Mouse (Mus musculus) urinary bladder, postnatal 4 days (tissue): ENCODE measurements around the gene Naaa.

Experiments used
- DNase-seq, 2 experiments: peaks; one replicate each; pipeline ENCODE4 v3.0.0; 2021 to 2022; ENCODE audit warnings: low spot score in 2 of 2

The Naaa gene

DNA sequence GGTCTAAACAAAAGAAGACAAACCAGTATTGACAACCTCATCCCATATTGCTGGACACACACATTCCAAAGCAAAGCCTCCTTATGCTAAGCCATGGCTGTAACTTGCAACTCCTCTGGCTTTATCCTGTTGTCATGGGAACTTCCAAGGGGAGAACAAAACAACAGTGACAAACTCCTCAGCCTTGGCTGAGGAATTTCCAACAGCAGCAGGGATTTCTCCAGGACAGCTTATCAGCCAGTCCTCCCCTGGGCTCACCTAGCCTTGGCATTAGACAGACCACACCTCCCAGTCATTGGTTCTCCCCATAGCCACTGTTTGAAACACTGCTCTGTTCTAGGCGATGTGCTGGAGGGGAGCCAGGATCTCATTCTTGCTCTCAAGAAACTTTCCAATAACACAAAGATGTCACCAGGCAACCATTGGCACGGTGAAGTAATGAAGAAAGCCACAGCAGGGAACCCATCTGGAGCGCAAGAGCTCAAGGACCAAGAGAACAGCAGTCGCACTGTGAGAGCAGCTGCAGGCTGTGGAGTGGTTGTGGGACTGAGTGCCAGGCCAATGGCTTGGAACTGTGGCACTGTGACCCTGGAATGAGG is 14.1 kb downstream of the Naaa start:
- DNase-seq: peak in 1 of 2 experiments; percentile 59

DNA sequence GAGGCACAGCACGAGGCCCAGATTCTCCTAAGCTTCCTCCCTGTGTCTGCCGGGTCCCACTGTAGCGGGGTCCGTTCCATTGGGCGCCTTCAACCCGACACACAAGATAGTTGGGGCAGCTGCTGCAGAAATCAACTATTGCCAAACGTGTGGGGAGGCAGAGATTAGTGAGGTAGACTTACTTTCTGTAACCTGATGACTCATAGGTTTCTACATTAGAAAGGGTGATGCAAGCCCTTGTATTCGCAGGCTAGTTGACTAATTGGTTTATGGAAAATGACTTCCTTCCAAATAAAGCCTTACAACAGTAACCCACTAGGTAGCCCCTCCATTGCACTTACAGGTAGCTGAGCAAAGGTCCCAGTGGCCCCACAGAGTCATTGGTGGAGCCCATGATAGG is 15.3 kb downstream of the Naaa start:
- DNase-seq: no peak

DNA sequence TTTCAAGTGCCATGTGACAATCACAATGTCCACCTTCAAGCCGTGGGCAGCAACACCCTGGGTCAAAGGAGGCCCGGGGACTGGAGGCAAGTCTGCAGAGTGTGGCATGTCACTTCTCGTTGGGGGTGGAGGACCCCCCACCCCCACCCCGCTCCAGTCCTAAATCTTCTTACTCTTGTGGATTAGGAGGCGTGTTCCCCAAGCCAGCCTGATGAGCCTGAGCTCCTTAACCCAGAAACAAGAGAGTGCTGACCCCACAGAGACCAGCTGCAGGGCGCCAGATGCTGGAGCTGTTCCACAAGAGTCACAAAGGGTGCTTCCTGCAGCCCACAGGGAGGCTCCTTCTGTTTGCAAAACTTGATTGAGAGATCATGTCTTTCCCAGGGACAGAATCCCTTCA is 21.8 kb downstream of the Naaa start, which contains the start of gene Ppef2:
TSS of gene Ppef2 (minus strand) at position 61 of the 400 bp plus-strand sequence.
- DNase-seq: no peak

DNA sequence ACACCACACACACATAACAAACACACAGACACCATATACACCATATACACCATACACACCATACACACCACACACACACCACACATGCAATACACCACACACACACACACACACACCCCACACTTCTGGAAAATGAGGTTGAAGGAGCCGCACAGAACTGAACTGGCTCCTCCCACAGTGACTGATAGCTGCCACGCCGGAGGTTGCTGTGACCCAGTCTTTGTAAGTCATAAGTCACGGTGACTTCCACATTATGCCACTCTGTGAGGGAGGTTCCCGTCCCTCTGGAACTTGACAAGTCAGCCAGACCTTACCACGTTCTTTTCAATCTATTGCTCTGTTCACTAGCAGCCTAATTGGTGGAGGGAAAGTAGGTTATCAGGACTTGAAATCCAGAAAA is 23.5 kb downstream of the Naaa start:
- DNase-seq: no peak

DNA sequence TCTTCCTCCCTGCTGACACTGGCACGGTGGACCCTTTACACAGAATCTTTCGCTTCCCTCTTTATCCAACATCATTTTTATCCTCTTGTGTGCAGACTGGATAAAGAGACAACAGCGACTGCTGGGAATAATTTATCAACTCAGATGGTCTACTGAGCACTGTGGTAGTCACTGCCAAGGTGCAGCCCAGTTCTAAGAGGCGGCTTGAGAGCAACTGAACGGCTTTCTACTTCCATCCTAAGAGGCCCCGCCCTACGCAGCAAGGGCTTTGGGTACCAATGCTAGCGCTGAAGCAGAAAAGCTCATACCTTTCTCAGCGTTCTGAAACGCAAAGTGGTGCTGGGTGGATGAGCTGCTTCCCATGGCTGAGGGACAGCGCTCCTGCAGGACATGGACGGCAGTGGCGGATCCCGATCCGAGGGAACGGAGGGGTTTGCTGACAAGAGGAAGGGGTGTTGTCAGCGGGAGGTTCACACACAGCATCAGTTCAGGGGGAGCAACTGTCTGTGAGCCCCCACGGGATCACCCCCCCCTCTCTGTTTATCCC is 25.1 kb downstream of the Naaa start:
- no peak for DNase-seq

DNA sequence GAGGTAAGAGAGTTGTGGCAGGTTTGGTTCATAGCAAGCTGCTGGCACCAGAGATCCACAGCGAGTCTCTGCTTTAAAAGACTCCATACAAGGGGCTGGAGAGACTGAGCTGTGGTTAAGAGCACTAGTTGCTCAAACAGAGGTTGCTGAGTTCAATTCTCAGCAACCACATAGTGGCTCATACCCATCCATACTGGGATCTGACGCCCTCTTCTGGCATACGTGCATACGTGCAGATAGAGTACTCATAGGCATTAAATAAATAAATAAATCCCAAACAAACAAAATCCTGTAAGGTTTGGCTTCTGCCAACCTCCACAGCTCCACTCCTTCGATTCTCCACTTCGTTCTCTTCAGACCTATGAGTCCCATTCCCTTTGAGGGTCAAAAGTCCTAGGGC is 25.9 kb downstream of the Naaa start:
- DNase-seq: no peak

DNA sequence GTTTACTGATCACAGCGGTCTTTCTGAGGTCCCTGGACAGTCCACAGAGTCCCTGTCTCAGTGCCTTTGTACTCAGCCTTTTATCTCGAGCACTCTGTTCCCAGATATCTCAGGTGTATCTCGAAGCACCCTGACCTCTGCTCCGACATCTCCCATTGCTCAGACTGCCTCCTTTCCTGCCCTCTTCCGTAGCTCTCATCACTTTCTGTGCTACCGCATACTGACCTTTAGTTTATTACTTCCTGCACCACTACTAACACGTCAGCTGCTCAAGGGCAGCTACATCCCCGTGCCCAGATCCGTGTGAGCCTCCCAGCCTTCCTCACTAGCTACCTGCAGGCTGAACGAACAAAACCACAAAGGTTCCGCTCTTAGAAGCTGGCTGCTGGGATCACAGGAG is 29.4 kb downstream of the Naaa start:
- no peak for DNase-seq

DNA sequence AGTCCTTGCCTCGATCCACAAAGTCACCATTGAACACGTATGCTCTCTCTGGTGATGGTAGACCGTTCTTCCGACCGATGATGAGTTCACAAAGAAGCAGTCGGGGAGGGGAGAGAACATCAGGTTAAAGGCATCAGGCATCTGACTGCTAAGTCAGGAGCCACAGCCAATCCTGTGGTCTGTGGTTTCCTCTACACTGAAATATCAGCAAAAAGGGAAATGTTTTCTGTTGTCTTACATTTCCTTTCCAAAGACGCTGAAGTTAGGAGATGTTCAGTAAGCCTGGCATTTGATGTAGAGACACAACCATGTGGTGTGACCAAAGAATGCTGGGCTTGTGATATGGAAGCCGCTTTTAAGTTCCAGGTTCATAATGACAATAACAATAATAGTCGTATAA is 32.5 kb downstream of the Naaa start:
- DNase-seq: no peak

DNA sequence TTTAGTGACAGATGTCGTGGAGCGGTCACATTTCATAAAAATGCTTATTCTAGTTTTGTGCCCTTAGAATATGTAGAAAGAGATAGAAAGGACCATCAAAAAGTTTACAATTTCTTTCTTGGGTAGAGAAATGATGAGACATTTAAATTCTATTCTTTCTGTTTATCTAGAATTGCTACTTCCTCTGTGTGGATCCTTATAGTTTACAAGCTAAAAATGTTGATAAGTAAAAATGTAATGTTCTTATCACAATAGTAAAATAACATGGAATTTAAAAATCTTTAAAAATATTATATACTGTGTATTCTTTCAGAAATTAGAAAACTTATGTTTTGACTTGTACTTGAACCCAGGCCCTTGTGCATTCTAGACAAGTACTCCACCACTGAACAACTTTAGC is 33.1 kb downstream of the Naaa start:
- DNase-seq: no peak

DNA sequence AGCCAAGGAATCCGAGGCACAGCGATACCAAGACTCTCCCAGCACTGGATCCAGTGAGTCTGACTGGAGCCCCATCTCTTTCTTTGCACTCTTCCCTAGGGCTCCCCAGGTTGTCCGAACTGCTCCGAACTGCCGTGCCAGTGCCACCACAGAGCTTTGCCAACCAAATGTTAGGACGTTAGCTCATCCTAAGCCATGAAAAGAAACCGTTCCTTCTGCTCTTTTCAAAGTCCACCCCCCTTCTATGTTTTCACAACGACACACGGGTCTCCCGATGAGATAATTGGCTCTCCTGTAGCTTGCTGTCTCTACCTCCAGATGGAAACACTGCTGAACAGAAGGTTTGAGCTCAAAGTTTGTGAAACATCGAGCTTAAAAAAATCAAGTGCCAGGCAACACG is 37.2 kb downstream of the Naaa start:
- no peak for DNase-seq

DNA sequence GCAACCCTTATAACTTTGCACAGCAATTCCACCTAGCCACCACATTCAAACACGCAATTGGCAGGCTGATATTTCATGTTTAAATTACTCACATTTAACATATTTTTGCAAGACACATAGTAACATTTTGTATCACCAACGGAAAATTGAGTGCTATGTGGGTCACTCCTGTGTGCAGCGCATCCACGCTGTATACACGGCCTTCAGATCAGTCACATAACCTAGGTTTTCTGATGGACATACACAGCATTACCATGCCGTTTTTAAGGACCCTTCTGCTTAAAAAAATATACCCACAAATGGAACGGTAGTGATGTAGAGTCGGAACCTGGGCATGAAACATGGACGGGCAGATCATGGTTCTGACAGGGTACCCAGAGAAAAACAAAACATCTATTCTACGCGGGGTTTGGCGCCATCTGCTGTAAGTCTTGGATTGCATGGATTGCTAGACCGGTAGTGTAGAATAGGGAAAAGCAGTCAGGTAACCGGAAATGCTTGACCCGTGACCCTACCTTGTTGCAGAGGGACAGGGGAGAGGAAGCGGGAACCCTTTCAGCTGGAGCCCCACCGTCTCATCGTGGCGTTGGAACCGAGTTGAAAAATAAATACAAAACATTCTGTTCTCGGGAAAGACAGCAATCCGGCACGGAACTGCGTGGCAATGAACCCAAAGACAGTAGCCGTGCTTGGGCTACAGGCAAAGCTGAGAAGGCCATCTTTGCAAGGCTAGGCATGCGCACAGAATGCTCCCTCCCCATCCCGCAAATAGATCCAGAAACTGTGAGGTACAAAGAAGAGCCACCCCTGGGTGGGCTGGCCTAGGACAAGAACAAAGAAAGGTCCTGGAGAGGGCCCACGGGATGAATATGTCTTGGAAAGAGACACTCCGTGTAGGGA is 38.4 kb downstream of the Naaa start:
- DNase-seq: no peak

DNA sequence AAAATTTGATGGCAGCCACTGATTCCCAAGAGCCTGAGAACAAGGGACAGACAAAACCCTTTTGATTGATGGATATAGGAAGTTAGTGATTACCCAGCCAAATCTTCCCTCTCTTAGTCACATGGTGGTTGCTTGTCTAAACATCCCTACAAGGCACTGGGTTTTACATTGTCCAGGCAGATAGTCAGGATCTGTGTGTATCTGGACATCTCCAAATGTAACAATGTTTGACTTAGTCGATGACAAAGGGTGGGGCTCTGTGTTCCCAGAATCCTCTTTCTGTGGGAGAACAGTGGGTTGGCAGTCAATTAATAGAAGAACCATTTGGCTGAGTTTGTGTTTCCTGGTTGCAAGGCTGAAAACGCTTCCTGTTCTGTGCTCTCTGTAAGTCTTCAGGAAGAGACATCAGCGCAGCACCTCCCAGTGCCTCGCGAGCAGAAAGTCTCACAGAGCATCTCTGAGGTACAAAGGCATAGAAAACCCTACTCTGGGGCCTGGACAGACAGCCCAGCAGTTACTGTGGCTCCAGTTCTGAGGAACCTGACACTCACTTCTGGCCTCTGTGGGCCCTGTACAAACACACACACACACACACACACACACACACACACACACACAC is 42.9 kb downstream of the Naaa start:
- no peak for DNase-seq

DNA sequence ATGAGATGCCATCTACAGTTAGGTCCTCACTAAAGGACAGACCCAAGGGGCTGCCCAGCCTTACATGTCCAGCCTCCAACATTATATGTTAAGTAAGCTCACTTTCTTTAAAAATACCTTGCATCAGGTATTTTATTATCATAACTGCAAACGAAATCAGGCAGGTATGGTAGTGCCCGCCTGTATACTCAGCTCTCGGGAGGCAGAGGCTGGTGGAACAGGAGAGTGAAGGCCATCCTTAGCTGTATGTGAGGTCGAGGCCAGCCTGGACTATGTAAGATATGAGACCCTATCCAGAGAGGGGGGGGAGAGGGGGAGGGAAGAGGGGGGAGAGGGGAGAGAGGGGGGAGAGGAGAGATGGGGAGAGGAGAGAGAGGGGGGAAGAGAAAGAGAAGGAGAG is 44.6 kb downstream of the Naaa start:
- DNase-seq: no peak

DNA sequence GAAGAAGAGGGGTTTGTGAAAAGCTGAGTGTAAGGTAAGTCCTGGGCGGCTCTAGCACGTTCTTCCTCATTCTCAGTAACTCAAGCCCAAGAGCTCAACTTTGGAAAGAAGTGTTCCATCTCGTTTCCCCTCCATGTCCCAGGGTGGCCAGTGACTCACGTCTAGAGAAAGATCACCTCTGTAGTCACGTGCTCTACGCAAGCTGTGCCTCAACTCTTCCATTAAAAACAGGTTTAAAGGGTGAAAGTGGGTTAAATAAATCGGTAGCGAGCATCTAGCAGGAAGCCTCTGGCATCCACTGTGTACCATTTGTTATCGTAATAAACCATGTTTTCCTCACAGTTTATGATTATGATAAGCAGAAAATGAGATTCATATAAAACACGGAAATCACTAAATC is 46.1 kb downstream of the Naaa start:
- DNase-seq: no peak

DNA sequence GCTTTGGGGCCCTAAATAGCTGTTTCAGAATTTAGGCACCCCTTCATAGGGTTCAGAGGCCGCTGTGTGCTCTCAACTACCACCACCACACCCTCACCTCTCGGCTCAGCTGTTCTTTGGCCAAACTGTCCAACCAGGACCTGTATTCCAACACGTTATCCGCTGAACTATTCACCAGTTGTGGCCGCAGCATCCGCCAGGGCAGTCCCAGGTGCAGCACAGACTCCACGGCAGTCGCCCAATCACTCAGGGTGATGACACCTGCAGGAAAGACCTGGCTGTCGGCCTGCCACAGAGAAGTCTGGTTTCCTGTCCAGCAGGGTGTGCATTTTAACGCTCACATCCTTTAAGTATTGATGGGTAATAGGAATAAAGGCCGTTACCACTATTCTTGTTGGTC is 47.7 kb downstream of the Naaa start:
- DNase-seq: no peak

DNA sequence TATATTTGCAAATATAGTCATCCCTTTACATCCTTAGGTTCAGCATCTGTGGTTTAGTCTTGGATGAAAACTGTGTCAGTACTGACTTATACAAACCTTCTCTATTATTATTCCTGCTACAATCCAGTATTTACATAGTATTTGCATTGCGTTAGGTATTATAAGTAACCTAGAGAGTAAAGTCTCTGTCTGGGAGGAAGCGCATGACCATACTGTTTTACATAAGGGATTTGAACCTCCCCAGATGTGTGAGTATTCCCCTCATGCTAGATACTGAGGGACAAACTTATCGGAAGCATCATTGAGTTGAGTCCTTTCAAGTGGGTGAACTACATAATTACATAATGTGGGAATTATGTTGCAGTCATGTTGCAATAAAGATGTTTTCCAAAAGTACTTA is 48.5 kb downstream of the Naaa start:
- no peak for DNase-seq

DNA sequence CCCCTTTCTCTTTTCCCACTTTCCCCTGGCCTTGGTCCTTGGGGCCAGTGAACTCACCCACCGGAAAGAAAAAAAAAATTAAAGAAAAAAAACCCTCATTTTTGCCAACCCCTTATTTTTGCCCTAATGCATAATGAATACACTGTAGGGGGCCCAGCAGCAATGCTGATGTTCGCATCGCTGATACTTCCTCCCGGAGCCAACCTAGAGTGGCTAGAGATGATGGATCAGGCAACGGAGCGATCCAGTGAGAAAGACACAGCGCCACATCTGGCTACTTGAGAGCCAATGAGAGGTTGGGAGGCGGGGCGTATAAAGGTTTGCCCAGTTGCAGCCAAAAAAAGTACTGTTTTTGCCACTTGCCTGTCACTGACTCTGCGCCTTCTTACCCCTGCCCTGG is 49.2 kb downstream of the Naaa start:
- peak in 1 of 2 experiments; percentile 36 for DNase-seq

DNA sequence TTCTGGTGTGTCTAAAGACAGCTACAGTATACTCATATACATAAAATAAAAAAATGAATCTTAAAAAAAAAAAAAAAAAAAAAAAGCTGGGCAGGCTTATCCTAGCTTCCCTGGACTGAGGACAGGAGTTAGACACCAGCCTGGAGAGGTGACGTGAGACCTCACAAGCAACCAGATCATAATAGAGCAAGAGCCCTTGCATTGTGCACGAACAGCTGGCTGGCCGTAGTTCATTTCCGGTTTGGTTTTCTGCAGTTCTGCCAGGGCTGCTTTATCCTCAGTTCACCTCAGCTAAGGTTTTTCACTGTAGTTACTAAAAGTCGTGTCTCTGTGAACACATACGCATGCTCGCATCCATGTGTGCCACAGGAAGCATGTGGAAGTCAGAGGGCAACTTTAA is 50.2 kb downstream of the Naaa start:
- peak in 1 of 2 experiments; percentile 47 for DNase-seq

DNA sequence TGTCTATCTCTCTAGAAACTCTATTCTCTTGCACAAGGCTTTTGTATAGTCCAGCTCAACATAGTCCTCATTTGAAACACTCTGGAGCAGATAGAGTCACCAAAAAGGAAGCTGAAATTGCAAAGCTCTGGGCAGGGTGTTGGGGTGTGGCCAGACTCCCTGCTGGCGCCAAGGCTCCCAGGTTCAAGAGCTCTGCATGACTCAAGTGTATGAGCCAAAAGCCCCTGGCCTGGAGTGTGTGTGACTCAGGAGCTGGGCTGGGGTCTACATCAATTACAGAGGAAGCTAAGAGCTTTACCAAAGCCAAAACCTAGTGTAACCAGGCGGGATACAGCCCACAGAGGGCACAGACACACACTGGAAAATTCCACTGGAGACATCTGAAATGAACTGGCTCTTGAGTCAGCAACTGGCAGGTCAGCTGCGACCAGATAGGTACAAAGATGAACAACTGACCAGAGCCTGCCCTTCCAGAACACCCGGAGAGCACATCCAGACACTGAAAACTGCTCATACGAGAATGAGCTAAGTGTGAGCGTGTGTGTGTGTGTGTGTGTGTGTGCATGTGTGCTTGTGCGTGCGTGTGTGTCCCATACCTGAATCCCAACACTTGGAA is 57.6 kb downstream of the Naaa start:
- DNase-seq: peak in 1 of 2 experiments; percentile 14

DNA sequence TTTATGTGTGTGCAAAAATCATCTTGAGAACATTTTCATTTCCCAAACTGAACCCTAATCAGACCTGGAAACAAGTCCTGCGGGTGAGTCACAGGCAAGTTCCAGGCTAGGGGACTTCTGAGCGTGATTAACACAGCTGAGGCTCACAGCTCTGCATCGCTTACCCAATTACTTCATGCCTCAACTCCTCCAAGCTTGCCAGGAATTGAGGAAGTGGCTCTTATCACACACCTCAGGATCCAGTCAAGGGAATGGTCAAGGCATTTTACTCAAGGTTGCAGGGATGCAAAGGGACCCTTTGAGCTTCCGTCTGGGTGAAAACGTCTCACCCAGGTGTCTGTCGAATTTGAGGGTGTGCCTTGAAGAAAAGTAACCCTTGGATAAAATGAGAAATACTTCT is 58.1 kb downstream of the Naaa start:
- DNase-seq: peak in 1 of 2 experiments; percentile 20

DNA sequence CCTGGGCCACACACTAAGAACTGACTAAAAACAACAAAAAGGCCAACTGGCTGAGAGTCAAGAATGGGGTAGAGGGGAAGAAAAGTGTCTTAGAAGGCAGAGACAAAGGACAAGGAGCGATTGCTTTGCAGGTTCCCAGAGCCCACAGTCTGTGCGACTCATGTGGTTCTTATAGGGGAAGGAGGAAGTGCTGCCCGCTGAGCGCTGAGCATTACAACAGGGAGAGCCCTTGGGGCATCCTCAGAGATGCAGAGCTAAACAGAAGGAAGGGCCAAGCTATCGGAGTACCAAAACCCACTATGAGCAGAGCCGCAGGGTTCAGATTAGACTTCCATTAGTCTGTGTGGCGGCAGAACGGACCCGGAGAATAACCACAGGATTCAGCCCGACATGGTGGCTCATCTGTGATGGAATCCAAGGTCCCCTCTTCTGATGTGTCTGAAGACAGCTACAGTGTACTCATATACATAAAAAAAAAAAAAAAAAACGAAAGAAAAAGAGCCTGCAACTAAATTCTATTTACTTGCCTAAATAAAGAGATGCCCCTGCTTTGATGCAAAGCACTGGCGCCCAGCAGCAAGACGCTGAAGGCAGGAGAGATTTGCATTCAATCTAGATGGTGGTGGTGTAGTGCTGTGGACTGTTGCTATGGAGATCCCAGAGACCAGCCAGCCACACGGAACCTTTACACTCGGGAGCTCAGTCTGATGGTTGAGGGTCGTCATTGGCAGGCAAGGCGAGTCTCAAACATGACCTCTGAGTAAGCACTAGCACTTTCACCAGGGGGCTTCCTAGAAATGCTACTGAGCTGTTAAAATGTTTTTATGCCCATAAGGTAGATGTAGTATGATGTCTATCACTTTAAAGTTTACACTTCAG is 58.8 kb downstream of the Naaa start:
- no peak for DNase-seq
